Mouse (Mus musculus) thymus, adult 2 months (tissue): ENCODE measurements around the gene 4930572O03Rik.
"Not testable (repeated sequence)": the region's sequence is repeated elsewhere in the genome, so short reads cannot be mapped to it uniquely, and the experiment has no call there.

Experiments
- CTCF ChIP-seq: fragments of 200-500 bp; IDR thresholded peaks from 2 replicates; pipeline ENCODE4 v1.5.1; 2012; ENCODE audit warnings: mild to moderate bottlenecking, control low read depth, low read length, moderate library complexity, borderline replicate concordance; ENCODE audit not compliant: control insufficient read depth, poor library complexity, insufficient read depth; ENCODE audit errors: extremely low read depth
- POLR2A ChIP-seq: fragments of 200-500 bp; IDR thresholded peaks from 2 replicates; pipeline ENCODE4 v1.6.1; 2012; ENCODE audit warnings: mild to moderate bottlenecking, low read length, control low read depth, moderate library complexity; ENCODE audit not compliant: control insufficient read depth, poor library complexity, insufficient read depth; ENCODE audit errors: extremely low read depth

DNA sequence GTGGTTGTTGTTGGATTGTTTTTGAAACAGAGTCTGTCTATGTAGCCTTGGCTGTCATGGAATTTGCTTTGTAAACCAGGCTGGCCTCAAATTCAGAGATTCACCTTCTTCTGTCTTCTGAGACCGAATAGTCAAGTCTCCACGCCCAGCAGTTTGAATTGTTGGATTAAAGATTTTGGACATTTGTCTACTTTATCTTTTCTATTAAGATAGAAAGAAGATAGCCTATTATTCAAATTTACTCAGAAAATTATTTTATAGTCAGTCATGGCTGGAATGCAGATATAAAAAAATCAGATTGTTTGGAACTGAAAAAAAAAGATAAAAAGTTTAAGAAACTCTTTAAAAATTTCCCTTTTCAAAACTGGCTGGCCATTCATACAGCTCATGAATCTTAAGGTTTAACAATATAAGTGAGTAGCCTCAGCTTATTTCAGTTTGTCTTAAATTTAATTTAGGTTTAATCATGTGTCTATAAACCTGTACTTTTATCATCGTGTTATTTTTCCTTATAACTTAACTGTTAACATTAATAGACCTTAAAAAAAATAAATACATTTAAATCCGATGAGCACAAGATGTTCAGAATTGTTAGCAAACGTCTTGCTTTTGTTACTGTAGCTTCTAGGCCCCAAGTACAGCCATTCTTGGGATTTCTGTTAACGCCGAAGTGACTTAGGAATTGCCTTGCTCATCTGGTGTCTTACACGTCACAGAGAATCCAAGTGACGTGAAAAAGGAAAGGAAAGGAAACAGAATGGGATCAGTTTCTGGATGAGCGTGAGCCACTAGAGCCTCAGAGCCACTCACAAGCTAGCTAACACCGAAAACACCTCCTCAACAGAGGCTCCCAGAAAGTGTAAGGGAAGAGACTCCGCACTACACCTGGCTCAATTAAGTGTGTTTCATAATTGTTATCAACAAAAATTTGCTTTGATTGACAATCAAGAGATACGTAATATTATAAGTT is 23.4 kb upstream of the 4930572O03Rik start:
- TF ChIP-seq CTCF, POLR2A: not testable (repeated sequence)
